Mouse (Mus musculus) stomach, postnatal 0 days (tissue): ENCODE data around the gene Ppt2.

Experiments used
- CTCF ChIP-seq: IDR thresholded peaks from 2 replicates; pipeline ENCODE4 v1.5.1; 2016; ENCODE audit warnings: antibody characterized with exemption, low read depth, mild to moderate bottlenecking, moderate library complexity
- EP300 ChIP-seq: optimal IDR thresholded peaks from 2 replicates; pipeline ENCODE3; 2016; ENCODE audit warnings: antibody characterized with exemption

GRCm38 (mm10) chr17:34670235-34670634 lies 41.9 kb upstream of the Ppt2 start, which contains the start of gene Tnxb:
- TF ChIP-seq CTCF = no peak
- no peak for TF ChIP-seq EP300
